Mouse (Mus musculus) midbrain, embryonic 14.5 days (tissue): ENCODE results near the gene Lrrc3. TPM values are rescaled to one million over a fixed set of nuclear protein-coding genes. Genes with fewer than 3 reads are reported as not detected.

Experiments
- polyA plus RNA-seq: library from polyadenylated mRNA; unstranded; fragments of >200 nt; fragmentation: Nextera tagmentation; extraction: Ambion mirVana; gene quantifications from 2 replicates; pipeline ENCODE4 v1.2.1, GENCODE M21; 2014

Gene Lrrc3
- polyA plus RNA-seq, 1 experiment from 2014 or later, result 15.7 TPM

Other genes starting within 250 kb of the Lrrc3 start
- 0.88 and 1.3 TPM in 2 replicates for gene Tspear, start 216.0 kb downstream of the Lrrc3 start, polyA plus RNA-seq
- gene Gm19402, start 211.8 kb downstream of the Lrrc3 start, polyA plus RNA-seq, result not detected in 2 replicates
- not detected in 2 replicates for gene Gm9508, start 205.3 kb downstream of the Lrrc3 start, polyA plus RNA-seq
- gene Gm10272, start 195.9 kb downstream of the Lrrc3 start, polyA plus RNA-seq, result not detected in 2 replicates
- gene Gm10024, start 191.1 kb downstream of the Lrrc3 start, polyA plus RNA-seq, result not detected in 2 replicates
- not detected in 2 replicates for gene Gm10142, start 186.7 kb downstream of the Lrrc3 start, polyA plus RNA-seq
- gene Krtap12-1, start 181.9 kb downstream of the Lrrc3 start, polyA plus RNA-seq, result not detected in 2 replicates
- gene Gm10100, start 176.1 kb downstream of the Lrrc3 start, polyA plus RNA-seq, result not detected in 2 replicates
- not detected in 2 replicates for gene Gm18596, start 159.9 kb downstream of the Lrrc3 start, polyA plus RNA-seq
- not detected in 2 replicates for gene Gm9736, start 151.2 kb downstream of the Lrrc3 start, polyA plus RNA-seq
- gene Gm3233, start 142.9 kb downstream of the Lrrc3 start, polyA plus RNA-seq, result not detected in 2 replicates
- gene Gm3238, start 131.2 kb downstream of the Lrrc3 start, polyA plus RNA-seq, result not detected in 2 replicates
- gene Gm7138, start 125.6 kb downstream of the Lrrc3 start, polyA plus RNA-seq, result not detected in 2 replicates
- not detected in 2 replicates for gene Gm3250, start 120.0 kb downstream of the Lrrc3 start, polyA plus RNA-seq
- not detected in 2 replicates for gene Gm7137, start 114.3 kb downstream of the Lrrc3 start, polyA plus RNA-seq
- not detected in 2 replicates for gene Gm9639, start 107.5 kb downstream of the Lrrc3 start, polyA plus RNA-seq
- gene Gm19668, start 103.4 kb downstream of the Lrrc3 start, polyA plus RNA-seq, result not detected in 2 replicates
- gene Gm9507, start 90.7 kb downstream of the Lrrc3 start, polyA plus RNA-seq, result not detected in 2 replicates
- not detected in 2 replicates for gene Gm2696, start 87.9 kb downstream of the Lrrc3 start, polyA plus RNA-seq
- gene Krtap10-4, start 75.4 kb downstream of the Lrrc3 start, polyA plus RNA-seq, result not detected in 2 replicates
- gene Krtap10-10, start 66.6 kb downstream of the Lrrc3 start, polyA plus RNA-seq, result not detected in 2 replicates
- not detected in 2 replicates for gene Gm36176, start 55.7 kb downstream of the Lrrc3 start, polyA plus RNA-seq
- gene Gm10318, start 49.7 kb downstream of the Lrrc3 start, polyA plus RNA-seq, result not detected in 2 replicates
- not detected in 2 replicates for gene Gm3285, start 40.6 kb downstream of the Lrrc3 start, polyA plus RNA-seq
- 3.6 TPM in 2 replicates for gene Trpm2, start 68.0 kb upstream of the Lrrc3 start, polyA plus RNA-seq
- gene 1810043G02Rik, start 76.0 kb upstream of the Lrrc3 start, polyA plus RNA-seq, result 41.0 and 45.3 TPM in 2 replicates
- gene Pfkl, start 107.5 kb upstream of the Lrrc3 start, polyA plus RNA-seq, result 88.0 and 97.8 TPM in 2 replicates
- gene Dnmt3l, start 139.4 kb upstream of the Lrrc3 start, polyA plus RNA-seq, result not detected in 2 replicates
- gene Aire, start 141.1 kb upstream of the Lrrc3 start, polyA plus RNA-seq, result 0.09 TPM in 1 of 2 replicates, not detected in the other
- 0.50 and 0.71 TPM in 2 replicates for gene Icosl, start 166.8 kb upstream of the Lrrc3 start, polyA plus RNA-seq